Mouse (Mus musculus) cerebellum, adult 2 months (tissue): ENCODE data around the gene Gm49403. TPM values are rescaled to one million over a fixed set of nuclear protein-coding genes. Genes with fewer than 3 reads are reported as not detected.
"Not testable (repeated sequence)": the region's sequence is repeated elsewhere in the genome, so short reads cannot be mapped to it uniquely, and the experiment has no call there.

Source experiments
- DNase-seq, 2 experiments: peaks; one replicate each; pipeline ENCODE4 v3.0.0; 2021
- H3K27ac ChIP-seq: fragments of 200-500 bp; 2 replicates; pipeline ENCODE4 v1.5.1; 2012; ENCODE audit warnings: low read length, control low read depth, inconsistent platforms; ENCODE audit not compliant: insufficient read depth
- H3K27me3 ChIP-seq: fragments of 200-500 bp; 2 replicates; pipeline ENCODE4 v1.6.1; 2012; ENCODE audit warnings: inconsistent platforms, mild to moderate bottlenecking, low read length, moderate library complexity; ENCODE audit not compliant: control insufficient read depth, insufficient read depth
- H3K4me1 ChIP-seq: fragments of 200-500 bp; 2 replicates; pipeline ENCODE4 v1.6.1; 2011; ENCODE audit warnings: low read length; ENCODE audit not compliant: control insufficient read depth, insufficient read depth
- H3K4me3 ChIP-seq: fragments of 200-500 bp; replicated peaks from 2 replicates; pipeline ENCODE3; 2011; ENCODE audit warnings: mild to moderate bottlenecking, low read depth, low read length, control low read depth; ENCODE audit not compliant: insufficient read depth
- CTCF ChIP-seq: fragments of 200-500 bp; IDR thresholded peaks from 2 replicates; pipeline ENCODE4 v1.5.1; 2011; ENCODE audit warnings: low read depth, mild to moderate bottlenecking, control low read depth, low read length, moderate library complexity, borderline replicate concordance; ENCODE audit not compliant: insufficient read depth
- POLR2A ChIP-seq: fragments of 200-500 bp; IDR thresholded peaks from 2 replicates; pipeline ENCODE4 v1.6.1; 2011; ENCODE audit warnings: low read length, control low read depth, borderline replicate concordance; ENCODE audit not compliant: insufficient read depth
- WGBS: fragments of 180-500 bp; shearing (Covaris S2); methylation state at CpG from one replicate; pipeline ENCODE4 v1.1.7; 2018; 5-methylcytosine and 5-hydroxymethylcytosine counted together
- polyA plus RNA-seq: library from polyadenylated mRNA; depleted of rRNA; stranded (reverse); fragments of >200 nt; gene quantifications from 2 replicates; pipeline ENCODE4 v1.2.3, GENCODE M21; 2012

The Gm49403 gene
- polyA plus RNA-seq, 1 experiment: not detected

DNA sequence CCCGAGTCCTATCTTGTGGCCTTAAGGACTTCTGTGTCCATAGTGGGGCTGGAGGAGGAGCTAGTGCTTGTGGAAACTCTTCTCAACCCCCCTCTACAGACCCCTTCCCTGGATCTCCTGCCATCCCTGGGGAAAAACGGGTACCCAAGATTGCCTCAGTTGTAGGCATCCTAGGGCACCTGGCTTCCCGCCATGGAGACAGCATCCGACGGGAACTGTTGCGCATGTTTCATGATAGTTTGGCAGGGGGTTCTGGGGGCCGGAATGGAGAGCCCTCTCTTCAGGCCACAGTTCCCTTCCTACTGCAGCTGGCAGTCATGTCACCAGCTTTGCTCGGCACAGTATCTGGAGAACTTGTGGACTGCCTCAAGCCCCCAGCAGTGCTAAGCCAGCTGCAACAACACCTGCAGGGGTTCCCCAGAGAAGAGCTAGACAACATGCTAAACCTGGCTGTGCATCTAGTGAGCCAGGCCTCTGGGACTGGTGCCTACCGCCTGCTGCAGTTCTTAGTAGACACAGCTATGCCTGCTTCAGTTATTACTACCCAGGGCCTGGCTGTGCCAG, 11.7 kb downstream of the Gm49403 start:
- 60% methylated on average over 9 of the region's 9 CpGs for WGBS
- no peaks in the 10 kb centered on the region for H3K27me3 ChIP-seq
- H3K4me3 ChIP-seq: no peak overlapping the region
- TF ChIP-seq POLR2A (no peak), CTCF (no peak)
- peaks cover 4% of the 10 kb centered on the region; the same call in 1 of the 2 replicates for H3K4me1 ChIP-seq
- DNase-seq: no peak
- H3K27ac ChIP-seq: no peak overlapping the region

DNA sequence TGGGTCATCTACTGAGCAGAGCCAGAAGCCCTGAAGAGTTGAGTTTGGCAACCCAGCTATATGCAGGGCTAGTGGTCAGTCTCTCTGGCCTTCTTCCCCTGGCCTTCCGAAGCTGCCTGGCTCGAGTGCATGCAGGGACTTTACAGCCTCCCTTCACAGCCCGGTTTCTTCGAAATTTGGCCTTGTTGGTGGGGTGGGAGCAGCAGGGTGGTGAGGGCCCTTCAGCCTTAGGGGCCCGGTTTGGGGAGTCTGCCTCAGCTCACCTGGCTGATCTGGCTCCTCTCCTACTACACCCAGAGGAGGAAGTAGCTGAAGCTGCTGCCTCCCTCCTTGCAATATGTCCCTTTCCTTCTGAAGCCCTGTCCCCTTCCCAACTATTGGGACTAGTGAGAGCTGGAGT, 12.5 kb downstream of the Gm49403 start:
- not testable (repeated sequence) for H3K27ac ChIP-seq, H3K4me1 ChIP-seq, DNase-seq, H3K27me3 ChIP-seq, H3K4me3 ChIP-seq
- 74% methylated on average over 5 of the region's 5 CpGs for WGBS

DNA sequence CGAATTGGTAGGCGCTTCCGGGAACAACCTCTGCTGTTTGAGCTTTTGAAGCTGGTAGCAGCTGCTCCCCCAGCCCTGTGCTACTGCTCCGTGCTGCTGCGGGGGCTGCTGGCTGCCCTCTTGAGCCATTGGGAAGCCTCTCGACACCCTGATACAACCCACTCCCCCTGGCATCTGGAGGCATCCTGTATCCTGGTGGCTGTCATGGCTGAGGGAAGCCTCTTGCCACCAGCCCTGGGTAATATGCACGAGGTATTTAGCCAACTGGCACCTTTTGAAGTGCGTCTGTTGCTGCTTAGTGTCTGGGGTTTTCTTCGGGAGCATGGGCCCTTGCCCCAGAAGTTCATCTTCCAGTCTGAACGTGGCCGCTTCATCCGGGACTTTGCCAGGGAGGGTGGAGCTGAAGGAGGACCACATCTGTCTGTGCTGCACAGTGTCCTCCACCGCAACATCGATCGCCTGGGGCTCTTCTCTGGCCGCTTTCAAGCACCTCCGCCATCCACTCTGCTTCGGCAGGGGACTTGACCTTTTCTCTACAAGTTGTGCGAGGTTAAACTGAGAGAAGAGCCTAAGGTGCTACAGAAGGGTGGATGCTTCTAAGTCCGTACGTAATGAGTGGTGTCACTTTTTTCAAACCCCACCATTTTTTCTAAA, 13.6 kb downstream of the Gm49403 start:
- peak; percentile 45 to 55 for DNase-seq
- H3K4me3 ChIP-seq: peak overlapping the region; percentile 97
- H3K27me3 ChIP-seq, H3K27ac ChIP-seq, H3K4me1 ChIP-seq: not testable (repeated sequence)
- 8% methylated on average over 21 of the region's 21 CpGs for WGBS

DNA sequence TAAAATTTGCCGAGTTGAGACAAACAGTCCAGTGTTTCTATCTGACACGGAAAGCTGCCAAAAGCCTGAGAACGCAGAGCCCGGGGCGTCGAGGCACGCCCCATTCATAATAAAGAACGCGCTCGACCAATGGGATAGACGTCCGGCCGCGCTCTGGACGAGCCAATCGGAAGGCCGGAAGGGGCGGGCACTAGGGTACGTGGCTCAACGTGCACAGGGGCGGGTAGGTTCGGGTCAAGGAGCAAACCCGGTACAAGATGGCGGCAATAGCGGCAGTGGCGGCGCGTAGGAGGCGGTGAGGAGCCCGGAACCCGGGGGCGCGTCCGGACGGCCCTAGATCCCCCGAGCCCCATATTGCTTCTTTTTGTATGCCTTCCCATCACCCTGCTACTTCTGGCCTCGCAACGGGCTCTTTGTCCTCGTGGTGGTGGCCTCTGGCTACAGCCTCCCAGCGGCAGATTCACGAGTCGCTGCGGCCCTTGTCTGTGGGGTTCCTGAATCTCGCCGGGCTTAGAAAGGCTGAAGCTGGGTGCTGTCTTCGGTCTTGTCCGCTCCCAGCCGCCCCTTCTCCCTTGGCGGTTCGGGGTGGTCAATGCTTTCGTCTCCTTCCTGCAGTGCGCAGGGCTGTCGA, 14.2 kb downstream of the Gm49403 start, which contains the start of gene Ganab:
Ganab (plus strand) TSS at position 207 of the 631 bp plus-strand sequence.
- Histone ChIP-seq H3K27me3 (no peaks in the 10 kb centered on the region), H3K4me3 (peak within 1 kb of the TSS; percentile 97), H3K27ac (peak within 1 kb of the TSS; percentile 93), H3K4me1 (peaks cover 4% of the 10 kb centered on the region; the same call in 1 of the 2 replicates)
- under 1% methylated on average over 53 of the region's 53 CpGs for WGBS
- peak; percentile 94 to 97 for DNase-seq
- TF ChIP-seq POLR2A (peak; percentile 79), CTCF (peak; percentile 13; the same call in 1 of the 2 replicates)

DNA sequence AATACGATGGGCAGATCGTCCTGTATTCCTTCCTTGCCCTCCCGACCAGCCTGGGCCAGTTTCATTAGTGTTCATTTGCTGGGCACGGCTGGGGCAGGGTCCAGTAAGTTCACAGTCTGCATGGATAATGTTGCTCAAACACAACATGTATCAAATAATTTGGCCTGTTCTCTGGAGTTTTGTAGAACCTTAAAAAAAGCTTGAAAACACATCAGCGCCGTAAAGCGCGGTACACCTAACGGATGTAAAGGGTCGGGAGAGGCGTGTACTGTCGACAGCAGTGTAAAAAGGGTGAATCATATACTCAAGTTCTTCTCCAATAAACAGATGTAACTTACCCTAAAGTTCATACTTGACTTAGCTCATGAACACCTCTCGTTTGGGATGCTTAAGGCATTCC, 14.8 kb downstream of the Gm49403 start:
- Histone ChIP-seq H3K27ac (peak overlapping the region; percentile 93), H3K4me1 (peaks cover 4% of the 10 kb centered on the region; the same call in 1 of the 2 replicates), H3K4me3 (peak overlapping the region; percentile 97), H3K27me3 (no peaks in the 10 kb centered on the region)
- 7% methylated on average over 13 of the region's 13 CpGs for WGBS
- no peak for TF ChIP-seq POLR2A
- TF ChIP-seq CTCF: no peak
- DNase-seq: no peak

DNA sequence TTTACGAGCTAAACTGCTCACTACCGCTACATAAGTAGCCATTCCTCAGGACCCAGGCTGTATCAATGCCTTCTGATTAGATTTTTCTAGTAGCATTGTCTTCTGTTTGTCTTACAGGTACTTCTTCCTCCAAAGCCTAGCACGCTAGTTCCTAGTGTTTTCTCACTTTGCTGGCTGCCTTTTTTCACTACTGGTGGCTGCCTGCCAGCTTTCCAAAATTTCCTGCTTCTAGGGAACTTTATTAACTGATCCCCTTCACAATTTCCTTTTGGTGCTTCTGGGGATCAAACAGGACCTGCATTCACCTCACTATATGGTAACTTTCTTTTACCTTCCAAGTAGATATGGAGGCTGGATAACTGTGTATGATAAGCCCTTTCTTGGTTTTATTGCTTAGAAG, 15.3 kb downstream of the Gm49403 start:
- Histone ChIP-seq H3K27me3 (no peaks in the 10 kb centered on the region), H3K4me1 (peaks cover 4% of the 10 kb centered on the region; the same call in 1 of the 2 replicates), H3K4me3 (no peak overlapping the region), H3K27ac (no peak overlapping the region)
- 41% methylated on average over 3 of the region's 3 CpGs for WGBS
- no peak for DNase-seq
- TF ChIP-seq CTCF: no peak
- no peak for TF ChIP-seq POLR2A

DNA sequence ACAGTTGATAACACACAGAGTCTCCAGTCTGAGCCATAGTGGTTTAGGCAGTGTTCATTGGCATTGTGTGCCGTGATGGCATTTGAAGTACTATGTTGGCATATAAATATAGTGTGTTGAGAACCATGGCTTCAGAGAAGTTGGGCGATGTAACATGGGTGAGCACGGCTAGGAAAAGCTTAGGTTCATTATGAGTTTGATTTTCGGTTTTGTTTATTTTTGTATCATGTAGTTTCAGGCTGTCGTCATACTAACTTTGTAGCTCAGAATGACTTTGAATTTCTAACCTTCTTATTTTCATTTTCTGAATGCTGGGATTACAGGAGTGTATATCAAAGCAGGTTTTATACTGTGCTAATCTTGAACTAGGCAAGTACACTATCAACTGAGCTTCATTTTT, 19.7 kb downstream of the Gm49403 start:
- DNase-seq: no peak
- Histone ChIP-seq H3K4me1 (no peaks in the 10 kb centered on the region), H3K27ac (no peak overlapping the region), H3K4me3 (no peak overlapping the region), H3K27me3 (no peaks in the 10 kb centered on the region)
- TF ChIP-seq CTCF (no peak), POLR2A (no peak)
- WGBS: 95% methylated on average over 5 of the region's 5 CpGs

DNA sequence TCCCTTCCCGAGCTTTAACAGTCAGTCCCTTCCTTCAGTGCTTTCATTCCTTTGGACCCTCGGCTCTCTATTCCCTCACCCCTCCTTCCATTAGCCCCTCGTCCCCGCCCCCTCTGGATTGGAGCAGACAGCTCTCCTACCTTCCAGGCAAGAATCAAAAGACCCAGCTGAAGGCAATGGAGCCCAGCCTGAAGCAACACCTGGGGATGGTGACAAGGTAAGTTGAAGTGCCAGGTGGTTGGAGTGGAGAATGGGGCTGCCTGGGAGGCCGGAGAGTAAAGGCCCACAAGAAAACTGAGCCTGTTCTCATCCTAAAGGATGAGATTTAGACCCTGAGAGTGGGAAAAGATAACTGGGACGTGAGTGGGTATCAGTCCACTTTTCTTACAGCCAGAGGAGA, 24.8 kb downstream of the Gm49403 start:
- no peak overlapping the region for H3K27ac ChIP-seq

More for the DNA sequence above, 24.8 kb downstream of the Gm49403 start:
- TF ChIP-seq POLR2A (no peak), CTCF (no peak)
- no peak for DNase-seq
- WGBS: 92% methylated on average over 6 of the region's 6 CpGs
- Histone ChIP-seq H3K4me3 (no peak overlapping the region), H3K4me1 (no peaks in the 10 kb centered on the region), H3K27me3 (no peaks in the 10 kb centered on the region)
